Mouse (Mus musculus) CD4-positive naive resting alpha-beta T cell, adult 76 days (primary cell): ENCODE measurements around the gene Slc25a20. TPM values are rescaled to one million over a fixed set of nuclear protein-coding genes. Genes with fewer than 3 reads are reported as not detected.

ENCODE experiments used
- total RNA-seq: library from RNA; stranded (reverse); gene quantifications from one replicate; pipeline ENCODE4 v1.2.4, GENCODE M21; 2023

Slc25a20 gene
- 19.5 TPM for total RNA-seq

DNA sequence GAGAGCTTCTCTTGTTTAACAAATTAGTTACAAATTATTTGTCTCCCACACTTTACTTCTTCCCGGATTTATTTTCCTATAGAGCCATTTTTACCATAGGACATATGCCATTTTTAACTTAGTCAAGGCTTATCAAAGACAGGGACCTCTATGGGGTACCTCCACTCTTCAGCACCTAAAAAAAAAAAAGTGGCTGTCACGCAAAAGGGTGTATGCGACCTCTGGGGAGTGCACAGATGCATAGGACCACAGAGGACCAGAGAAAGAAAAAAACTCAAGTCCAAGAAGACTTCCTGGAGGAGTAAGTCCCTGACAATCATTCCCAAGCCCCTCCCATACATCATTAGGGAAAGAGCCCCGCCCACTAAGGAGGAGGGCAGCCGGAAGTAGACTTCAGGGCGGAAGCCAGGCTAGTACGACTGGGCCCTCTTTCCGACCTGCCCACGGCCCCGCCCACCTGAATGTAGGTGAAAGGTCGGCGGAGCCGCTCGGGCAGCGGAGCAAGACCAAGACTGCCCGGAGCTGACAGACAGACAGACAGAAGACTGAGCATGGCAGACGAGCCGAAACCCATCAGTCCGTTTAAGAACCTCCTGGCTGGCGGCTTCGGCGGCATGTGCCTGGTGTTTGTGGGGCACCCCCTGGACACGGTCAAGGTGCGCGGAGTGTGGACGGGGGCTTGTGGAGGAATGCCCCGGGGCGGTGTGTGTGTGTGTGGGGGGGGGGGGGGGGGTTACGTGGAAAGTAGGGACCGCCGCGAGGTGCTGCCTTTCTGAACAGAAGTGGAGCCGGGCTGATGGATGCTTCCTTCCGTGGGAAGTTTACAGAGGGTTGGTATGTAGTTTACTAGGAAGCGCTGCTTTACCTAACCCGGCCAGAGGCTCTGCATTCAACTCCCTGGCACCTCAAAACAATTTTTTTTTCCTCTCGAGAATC, at the start of gene Slc25a20:
Gene Slc25a20, plus strand, starts transcription at position 412 of the 936 bp plus-strand sequence.

DNA sequence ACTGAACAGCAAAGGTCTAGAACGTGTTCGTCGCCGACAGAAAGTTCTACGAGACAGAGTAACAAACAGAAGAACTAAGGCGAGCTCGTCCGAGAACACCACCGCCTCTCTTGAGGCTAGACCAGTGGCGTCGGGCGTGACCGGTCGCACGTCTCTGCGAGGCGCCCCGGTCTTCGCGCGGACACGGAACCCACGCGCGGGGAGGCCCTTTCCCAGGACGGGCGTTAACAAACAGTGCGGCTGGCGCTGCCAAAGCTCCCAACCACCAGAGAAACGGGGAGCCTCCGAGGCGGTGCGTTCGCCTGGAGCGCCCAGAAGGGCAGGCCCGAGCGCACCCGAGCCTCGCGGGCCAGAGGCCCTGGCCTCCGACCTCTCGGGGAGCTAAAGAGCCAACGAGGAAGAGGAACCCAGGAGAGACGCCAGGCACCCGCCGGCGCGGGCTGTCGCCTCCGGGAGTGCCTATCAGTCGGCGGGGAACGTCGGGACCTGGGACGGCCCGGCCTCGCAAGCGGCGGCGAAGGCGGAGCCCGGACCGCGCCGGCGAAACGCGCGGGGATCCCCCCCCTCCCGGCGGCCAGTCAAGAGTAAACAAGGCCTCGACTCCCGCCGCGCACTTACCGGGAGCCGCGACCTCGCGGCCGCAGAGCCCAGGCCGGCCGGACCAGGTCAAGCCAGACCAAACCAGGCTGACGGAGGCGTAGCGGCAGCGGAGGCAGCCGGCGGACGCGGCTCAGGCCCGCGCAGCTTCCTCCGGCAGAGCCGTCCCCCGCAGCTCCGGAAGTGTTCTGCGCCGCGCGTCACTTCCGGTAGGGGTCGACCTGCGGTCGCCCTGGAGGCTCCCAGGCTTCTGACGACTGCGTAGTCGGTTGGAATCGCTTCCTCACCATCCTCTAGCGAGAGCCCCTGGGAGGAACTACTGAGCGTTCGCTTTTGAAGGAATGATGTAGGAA, 13.0 kb upstream of the Slc25a20 start, which contains the start of gene Arih2:
Gene Arih2, minus strand, starts transcription at position 776 of the 950 bp plus-strand sequence.

DNA sequence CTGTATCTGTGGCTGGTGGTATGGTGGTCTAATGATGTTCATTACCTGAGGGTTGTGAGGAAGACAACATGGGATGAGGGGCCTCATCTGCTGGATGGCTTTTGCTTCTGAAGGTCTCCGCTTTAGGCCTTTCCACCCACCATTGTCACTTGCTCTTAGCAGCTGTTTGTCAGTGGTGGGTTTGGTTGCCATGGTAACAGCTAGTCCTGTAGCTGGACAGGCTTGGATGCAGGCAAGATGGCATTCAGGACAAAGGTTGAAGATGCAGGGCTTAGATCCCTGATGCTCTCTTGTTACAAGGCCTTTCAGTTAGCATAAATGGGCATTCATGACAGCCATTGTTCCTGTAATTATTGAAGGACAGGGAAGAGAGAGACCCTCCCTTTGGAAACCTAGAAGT, 27.2 kb downstream of the Slc25a20 start, which contains the start of gene Prkar2a:
Gene Prkar2a, plus strand, starts transcription at position 209 of the 400 bp plus-strand sequence.

Other genes starting within 250 kb of the Slc25a20 start
- not detected for gene Ccdc36, start 233.6 kb upstream of the Slc25a20 start, total RNA-seq
- gene BC048562, start 225.6 kb upstream of the Slc25a20 start, total RNA-seq, result not detected
- 24.7 TPM for gene Ccdc71, start 201.6 kb upstream of the Slc25a20 start, total RNA-seq
- gene Klhdc8b, start 200.5 kb upstream of the Slc25a20 start, total RNA-seq, result 5.7 TPM
- 0.59 TPM for gene Lamb2, start 182.4 kb upstream of the Slc25a20 start, total RNA-seq
- 325 TPM for gene Usp19, start 171.5 kb upstream of the Slc25a20 start, total RNA-seq
- gene Qars, start 154.4 kb upstream of the Slc25a20 start, total RNA-seq, result 200 TPM
- 248 TPM for gene Qrich1, start 145.3 kb upstream of the Slc25a20 start, total RNA-seq
- 155 TPM for gene Impdh2, start 101.8 kb upstream of the Slc25a20 start, total RNA-seq
- gene Ndufaf3, start 94.7 kb upstream of the Slc25a20 start, total RNA-seq, result 24.1 TPM
- gene Dalrd3, start 92.2 kb upstream of the Slc25a20 start, total RNA-seq, result 51.5 TPM
- gene Wdr6, start 83.3 kb upstream of the Slc25a20 start, total RNA-seq, result 26.5 TPM
- gene P4htm, start 64.4 kb upstream of the Slc25a20 start, total RNA-seq, result 11.1 TPM
- 191 TPM for gene Arih2, start 12.7 kb upstream of the Slc25a20 start, total RNA-seq
- gene Prkar2a, start 27.2 kb downstream of the Slc25a20 start, total RNA-seq, result 9.5 TPM
- 82.4 TPM for gene Ip6k2, start 121.7 kb downstream of the Slc25a20 start, total RNA-seq
- 14.3 TPM for gene Nckipsd, start 146.3 kb downstream of the Slc25a20 start, total RNA-seq
- gene Celsr3, start 164.2 kb downstream of the Slc25a20 start, total RNA-seq, result 0.26 TPM
- gene Slc26a6, start 191.2 kb downstream of the Slc25a20 start, total RNA-seq, result 11.7 TPM